Mouse (Mus musculus): ENCODE measurements around the gene Wdr73. TPM values are rescaled to one million over a fixed set of nuclear protein-coding genes. Genes with fewer than 3 reads are reported as not detected.
"Not testable (repeated sequence)": the region's sequence is repeated elsewhere in the genome, so short reads cannot be mapped to it uniquely, and the experiment has no call there.

Wdr73 gene
- total and polyA plus RNA-seq, 3 experiments: 42.4 to 55.7 (median 48.1) TPM

DNA sequence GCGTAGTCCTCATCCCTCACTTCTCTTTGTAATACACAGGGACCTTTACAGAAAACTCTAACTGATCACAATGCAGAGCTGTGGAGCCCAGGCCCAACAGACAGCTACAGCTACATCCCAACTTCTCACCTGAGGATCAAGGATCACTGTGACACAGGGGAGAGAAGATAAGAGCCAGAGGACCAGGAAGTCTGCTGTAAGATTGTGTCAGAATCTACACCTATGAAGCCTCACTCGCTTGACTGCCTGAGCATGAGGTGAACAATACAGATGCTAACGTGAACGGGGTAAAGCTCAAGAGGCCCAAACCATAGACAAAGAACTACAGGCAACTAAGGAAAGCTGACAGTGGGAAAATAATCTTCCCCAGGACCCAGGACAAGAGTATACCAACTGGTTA is 38.7 kb upstream of the Wdr73 start:
- no peak overlapping the region for H3K27ac ChIP-seq (ENCODE audit: insufficient read depth, low read depth)
- dilution Hi-C loops (cut with MboI; ENCODE audit: extremely low pct_ligation_motif_present, extremely low pct_unique_long_range_greater_than_20kb, low sequenced_read_pairs) (no loop called here), in situ Hi-C loops (cut with MboI; ENCODE audit: low pct_ligation_motif_present, low pct_unique_long_range_greater_than_20kb, low sequenced_read_pairs) (no loop called here)
- H3K9me3 ChIP-seq (replicated peaks; ENCODE audit: low read length): peaks cover 7% of the 10 kb centered on the region
- H3K36me3 ChIP-seq (replicated peaks in 1 of 2; ENCODE audit: control insufficient read depth in 1 of 2, insufficient read depth in 1 of 2, low read length in 1 of 2): peaks cover 9 to 47% of the 10 kb centered on the region in 2 experiments
- peaks cover 2 to 20% of the 10 kb centered on the region in 2 experiments; a peak in 2 of 4 replicates for H3K4me1 ChIP-seq (ENCODE audit: control insufficient read depth in 1 of 2, insufficient read depth in 2 of 2)
- no peak overlapping the region for H3K9ac ChIP-seq (ENCODE audit: insufficient read depth, low read depth)
- no peak overlapping the region for H3K4me2 ChIP-seq (ENCODE audit: insufficient read depth, low read depth, poor library complexity, severe bottlenecking)
- H3K27me3 ChIP-seq (replicated peaks): no peaks in the 10 kb centered on the region
- H3K79me2 ChIP-seq (replicated peaks; ENCODE audit: control insufficient read depth, extremely low read depth, insufficient read depth, poor library complexity, severe bottlenecking): peaks cover 53% of the 10 kb centered on the region
- no peak overlapping the region for H3K4me3 ChIP-seq (replicated peaks in 1 of 3; ENCODE audit: low read depth in 2 of 3, low read length in 2 of 3, poor library complexity in 1 of 3)
- TF ChIP-seq CHD1 (IDR thresholded peaks at IDR 0.05; ENCODE audit: low read depth, low read length) (no peak), SIN3A (IDR thresholded peaks at IDR 0.05; ENCODE audit: low read length) (no peak), MAZ (IDR thresholded peaks at IDR 0.05; ENCODE audit: low read depth, low read length) (no peak), POLR2AphosphoS2 (IDR thresholded peaks at IDR 0.05; ENCODE audit: low read depth, low read length) (no peak), POLR2A (IDR thresholded peaks at IDR 0.05; ENCODE audit: low read depth, low read length) (no peak), USF2 (conservative IDR thresholded peaks at IDR 0.05; ENCODE audit: low read depth, low read length) (no peak), CHD2 (IDR thresholded peaks at IDR 0.05; ENCODE audit: low read length) (no peak), PAX5 (IDR thresholded peaks at IDR 0.05; ENCODE audit: low read length) (no peak), ZKSCAN1 (IDR thresholded peaks at IDR 0.05; ENCODE audit: borderline replicate concordance, low read depth, low read length) (no peak), NRF1 (IDR thresholded peaks at IDR 0.05; ENCODE audit: low read depth, low read length) (no peak), ZNF384 (IDR thresholded peaks at IDR 0.05; ENCODE audit: low read depth, low read length) (no peak), MAFK (IDR thresholded peaks at IDR 0.05; ENCODE audit: insufficient replicate concordance, low read length) (no peak), MYC (IDR thresholded peaks at IDR 0.05; ENCODE audit: low read depth, low read length) (no peak), IRF4 (IDR thresholded peaks at IDR 0.05; ENCODE audit: low read depth, low read length) (no peak), EP300 (IDR thresholded peaks at IDR 0.05; ENCODE audit: low read length) (no peak), ZC3H11A (IDR thresholded peaks at IDR 0.05; ENCODE audit: low read depth, low read length) (no peak)
- DNase-seq (ENCODE audit: extremely low read depth): no peak

DNA sequence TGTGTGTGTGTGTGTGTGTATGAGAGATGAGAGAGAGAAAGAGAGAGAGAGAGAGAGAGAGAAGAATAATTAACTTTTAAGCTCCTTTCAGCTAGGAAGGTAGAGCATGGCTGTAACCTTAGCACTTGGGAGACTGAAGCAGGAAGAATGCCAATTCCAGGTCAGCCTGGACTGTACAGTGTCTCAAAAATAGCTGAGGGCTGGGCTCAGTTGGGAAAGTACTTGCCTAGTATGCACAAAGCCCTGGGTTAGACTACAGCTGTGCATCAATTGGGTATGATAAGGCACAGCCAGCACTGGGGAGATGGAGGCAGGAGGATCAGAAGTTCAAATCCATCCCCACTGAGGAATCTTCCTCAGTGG is 36.2 kb upstream of the Wdr73 start:
- H3K27me3 ChIP-seq (replicated peaks); H3K9me3 ChIP-seq (replicated peaks; ENCODE audit: low read length); in situ Hi-C loops (cut with MboI; ENCODE audit: low pct_ligation_motif_present, low pct_unique_long_range_greater_than_20kb, low sequenced_read_pairs); dilution Hi-C loops (cut with MboI; ENCODE audit: extremely low pct_ligation_motif_present, extremely low pct_unique_long_range_greater_than_20kb, low sequenced_read_pairs); H3K4me3 ChIP-seq (replicated peaks in 1 of 3; ENCODE audit: low read depth in 2 of 3, low read length in 2 of 3, poor library complexity in 1 of 3); H3K9ac ChIP-seq (ENCODE audit: insufficient read depth, low read depth); H3K4me2 ChIP-seq (ENCODE audit: insufficient read depth, low read depth, poor library complexity, severe bottlenecking); H3K27ac ChIP-seq (ENCODE audit: insufficient read depth, low read depth); DNase-seq (ENCODE audit: extremely low read depth): not testable (repeated sequence)
- H3K4me1 ChIP-seq (ENCODE audit: control insufficient read depth in 1 of 2, insufficient read depth in 2 of 2): peaks cover 2 to 19% of the 10 kb centered on the region in 2 experiments; a peak in 2 of 4 replicates
- peaks cover 32% of the 10 kb centered on the region for H3K79me2 ChIP-seq (replicated peaks; ENCODE audit: control insufficient read depth, extremely low read depth, insufficient read depth, poor library complexity, severe bottlenecking)
- H3K36me3 ChIP-seq (replicated peaks in 1 of 2; ENCODE audit: control insufficient read depth in 1 of 2, insufficient read depth in 1 of 2, low read length in 1 of 2): peaks cover 24 to 58% of the 10 kb centered on the region in 2 experiments

DNA sequence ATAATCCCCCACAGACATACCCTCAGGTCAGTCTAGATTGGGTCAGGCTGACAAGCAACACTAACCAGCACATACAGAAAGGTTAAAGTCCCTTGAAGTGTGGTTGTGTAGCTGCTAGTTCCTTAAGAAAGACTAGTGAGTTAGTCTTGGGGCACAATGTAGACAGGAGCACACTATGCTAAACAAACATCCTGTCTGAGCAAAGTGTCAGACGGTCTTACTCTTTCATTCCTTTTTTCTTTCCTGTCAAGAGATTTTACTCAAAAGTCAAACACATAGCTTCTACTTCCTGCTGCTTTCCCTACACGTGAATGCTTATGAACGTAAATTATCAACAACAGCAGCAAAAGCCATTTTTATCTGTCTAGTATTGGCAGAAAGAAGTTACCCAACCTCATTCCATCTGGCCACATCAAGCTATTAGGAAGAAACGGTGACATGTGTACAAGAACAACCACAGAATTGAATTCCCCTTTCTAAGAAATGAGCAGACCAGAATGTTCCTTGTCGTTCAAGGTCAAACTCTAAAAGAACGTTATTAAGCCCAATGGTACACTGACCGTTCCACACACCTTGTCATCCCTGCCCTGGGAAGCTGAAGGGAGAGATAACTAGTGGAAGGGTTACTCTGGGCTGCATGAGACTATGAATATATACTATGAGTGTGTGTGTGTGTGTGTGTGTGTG is 35.7 kb upstream of the Wdr73 start:
- H3K4me3 ChIP-seq (replicated peaks in 1 of 3; ENCODE audit: low read depth in 2 of 3, low read length in 2 of 3, poor library complexity in 1 of 3); H3K27ac ChIP-seq (ENCODE audit: insufficient read depth, low read depth); dilution Hi-C loops (cut with MboI; ENCODE audit: extremely low pct_ligation_motif_present, extremely low pct_unique_long_range_greater_than_20kb, low sequenced_read_pairs); H3K9me3 ChIP-seq (replicated peaks; ENCODE audit: low read length); in situ Hi-C loops (cut with MboI; ENCODE audit: low pct_ligation_motif_present, low pct_unique_long_range_greater_than_20kb, low sequenced_read_pairs); H3K9ac ChIP-seq (ENCODE audit: insufficient read depth, low read depth); H3K4me2 ChIP-seq (ENCODE audit: insufficient read depth, low read depth, poor library complexity, severe bottlenecking); H3K27me3 ChIP-seq (replicated peaks); DNase-seq (ENCODE audit: extremely low read depth): not testable (repeated sequence)
- Histone ChIP-seq H3K79me2 (replicated peaks; ENCODE audit: control insufficient read depth, extremely low read depth, insufficient read depth, poor library complexity, severe bottlenecking) (peaks cover 31% of the 10 kb centered on the region), H3K36me3 (replicated peaks in 1 of 2; ENCODE audit: control insufficient read depth in 1 of 2, insufficient read depth in 1 of 2, low read length in 1 of 2) (peaks cover 27 to 58% of the 10 kb centered on the region in 2 experiments), H3K4me1 (ENCODE audit: control insufficient read depth in 1 of 2, insufficient read depth in 2 of 2) (peaks cover 2 to 19% of the 10 kb centered on the region in 2 experiments; a peak in 2 of 4 replicates)

Measured in CH12.LX (cell line).